Mouse (Mus musculus): ENCODE data around the gene Mettl3. TPM values are rescaled to one million over a fixed set of nuclear protein-coding genes. Genes with fewer than 3 reads are reported as not detected.
A peak's percentile ranks its signal among the peaks of the same experiment; 100 is the strongest.
"Not testable (repeated sequence)": the region's sequence is repeated elsewhere in the genome, so short reads cannot be mapped to it uniquely, and the experiment has no call there.

The Mettl3 gene
- polyA plus RNA-seq, 1 experiment, result not detected

DNA sequence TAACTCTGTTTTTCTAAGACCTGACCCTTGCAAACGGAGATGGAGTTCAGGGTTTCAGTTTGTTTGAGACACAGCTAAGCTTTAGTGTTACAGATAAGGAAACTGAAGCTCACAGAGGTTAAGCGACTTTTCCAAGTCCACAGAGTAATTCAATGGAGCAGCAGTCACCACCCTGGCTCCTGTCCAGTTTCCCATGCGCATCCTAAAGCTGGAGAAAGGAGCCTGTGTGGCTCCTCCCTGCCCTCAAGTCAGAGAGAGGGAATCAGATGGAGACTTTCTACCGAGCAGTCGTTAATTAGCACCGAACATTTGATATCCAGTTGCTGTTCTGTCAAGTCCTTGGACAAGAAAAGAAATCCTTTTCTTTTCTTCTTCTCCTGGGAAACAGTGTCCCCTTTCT lies 14.4 kb upstream of the Mettl3 start:
- WGBS, result 38% methylated on average over 6 of the region's 6 CpGs
- no peak overlapping the region for H3K4me3 ChIP-seq (ENCODE audit: insufficient read depth, low read depth, low read length)
- peaks cover 7% of the 10 kb centered on the region for H3K4me1 ChIP-seq (ENCODE audit: control insufficient read depth, insufficient read depth, low read length)
- no peak overlapping the region for H3K27ac ChIP-seq (ENCODE audit: insufficient read depth, low read depth, low read length)
- TF ChIP-seq POLR2A (IDR thresholded peaks at IDR 0.05; ENCODE audit: insufficient read depth, low read depth, low read length) (no peak), CTCF (IDR thresholded peaks at IDR 0.05; ENCODE audit: insufficient read depth, low read depth, low read length) (no peak)

DNA sequence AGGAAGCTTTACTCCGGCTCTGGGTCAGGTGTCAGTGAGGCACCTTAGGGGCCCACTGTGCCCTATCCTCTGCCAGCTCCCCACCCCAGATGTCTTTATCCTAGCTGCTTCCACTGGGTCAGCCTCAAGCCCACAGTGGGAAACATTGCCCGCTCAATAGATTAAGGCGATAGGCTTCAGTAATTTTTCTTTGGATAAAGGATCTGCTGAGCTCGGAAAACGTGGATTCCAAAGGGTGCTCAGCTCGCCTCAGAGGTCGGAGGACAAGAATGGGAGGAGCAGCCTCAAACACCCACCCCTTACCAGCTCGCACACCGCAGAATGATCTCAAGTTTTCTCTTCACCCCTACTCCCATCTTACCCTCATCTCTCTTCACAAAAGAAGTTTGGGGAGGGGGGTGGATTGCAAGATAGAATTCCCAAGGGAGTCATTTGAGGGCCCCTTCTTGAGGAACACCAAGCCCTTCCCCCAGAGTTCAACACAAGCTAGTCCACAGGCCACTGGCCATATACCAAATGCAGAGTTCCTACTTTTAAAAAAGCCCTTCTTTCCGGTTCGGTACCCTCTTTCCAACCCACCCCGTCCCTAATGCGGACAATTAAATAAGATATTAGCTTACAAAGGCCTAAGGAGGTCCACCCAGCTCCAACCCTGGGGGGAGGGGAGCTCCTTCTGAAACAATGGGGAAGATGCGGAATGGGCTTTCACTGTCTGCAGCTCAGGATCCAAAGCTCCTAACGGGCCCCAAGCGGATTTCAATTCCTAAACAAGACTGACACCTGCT lies 11.7 kb upstream of the Mettl3 start:
- H3K4me1 ChIP-seq (ENCODE audit: control insufficient read depth, insufficient read depth, low read length), result peaks cover 30% of the 10 kb centered on the region
- no peak for TF ChIP-seq POLR2A (IDR thresholded peaks at IDR 0.05; ENCODE audit: insufficient read depth, low read depth, low read length)
- no peak for TF ChIP-seq CTCF (IDR thresholded peaks at IDR 0.05; ENCODE audit: insufficient read depth, low read depth, low read length)
- peak overlapping the region; percentile 99 for H3K4me3 ChIP-seq (ENCODE audit: insufficient read depth, low read depth, low read length)
- 7% methylated on average over 16 of the region's 16 CpGs for WGBS
- H3K27ac ChIP-seq (ENCODE audit: insufficient read depth, low read depth, low read length), result peak overlapping the region; percentile 96

DNA sequence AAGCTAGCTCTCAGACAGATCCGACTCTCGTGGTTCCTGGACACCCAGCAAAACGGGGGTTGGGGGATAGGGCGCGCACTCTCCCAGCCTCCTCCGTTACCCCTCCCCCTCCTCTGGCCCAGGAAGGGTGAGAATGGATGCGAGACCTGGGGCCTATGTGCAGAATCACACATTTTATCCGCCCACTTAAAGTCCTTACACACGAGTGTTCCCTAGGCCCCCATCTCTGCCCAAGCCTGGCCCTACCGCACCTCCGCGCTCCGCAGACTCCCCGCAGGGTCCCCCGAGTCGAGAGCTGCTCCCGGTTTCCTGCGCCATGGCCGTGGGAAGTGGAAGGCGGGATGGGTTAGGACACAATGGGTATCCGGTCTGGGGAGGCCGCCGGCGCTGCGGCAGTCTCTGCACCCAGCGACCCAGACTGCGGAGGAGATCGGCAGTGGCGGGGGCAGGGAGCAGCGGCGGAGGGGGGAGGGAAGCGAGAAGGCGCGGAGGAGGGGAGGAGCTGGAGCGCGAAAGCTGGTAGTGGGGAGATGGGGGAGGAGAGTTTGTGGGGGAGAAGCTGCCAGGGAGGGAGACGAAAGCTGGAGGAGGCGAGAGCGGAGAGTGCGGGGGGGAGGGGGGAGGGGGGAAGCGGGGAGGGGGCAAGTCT lies 11.0 kb upstream of the Mettl3 start:
- peaks cover 30% of the 10 kb centered on the region for H3K4me1 ChIP-seq (ENCODE audit: control insufficient read depth, insufficient read depth, low read length)
- 2% methylated on average over 29 of the region's 41 CpGs for WGBS
- TF ChIP-seq CTCF (IDR thresholded peaks at IDR 0.05; ENCODE audit: insufficient read depth, low read depth, low read length) (no peak), POLR2A (IDR thresholded peaks at IDR 0.05; ENCODE audit: insufficient read depth, low read depth, low read length) (peak; percentile 70; the same call in 1 of the 2 replicates)

GRCm38 (mm10) chr14:52315283-52315780 lies 10.4 kb upstream of the Mettl3 start:
- no peak for TF ChIP-seq CTCF (IDR thresholded peaks at IDR 0.05; ENCODE audit: insufficient read depth, low read depth, low read length)
- TF ChIP-seq POLR2A (IDR thresholded peaks at IDR 0.05; ENCODE audit: insufficient read depth, low read depth, low read length), result no peak
- peak overlapping the region; percentile 99 for H3K4me3 ChIP-seq (ENCODE audit: insufficient read depth, low read depth, low read length)
- peak overlapping the region; percentile 99 for H3K27ac ChIP-seq (ENCODE audit: insufficient read depth, low read depth, low read length)
- WGBS, result 9% methylated on average over 17 of the region's 17 CpGs
- H3K4me1 ChIP-seq (ENCODE audit: control insufficient read depth, insufficient read depth, low read length), result peaks cover 30% of the 10 kb centered on the region

More for the DNA sequence above, 11.0 kb upstream of the Mettl3 start:
- Histone ChIP-seq H3K27ac (ENCODE audit: insufficient read depth, low read depth, low read length) (peak overlapping the region; percentile 99), H3K4me3 (ENCODE audit: insufficient read depth, low read depth, low read length) (peak overlapping the region; percentile 99)

GRCm38 (mm10) chr14:52314808-52315150 lies 9.9 kb upstream of the Mettl3 start:
- Histone ChIP-seq H3K4me1 (ENCODE audit: control insufficient read depth, insufficient read depth, low read length) (peaks cover 30% of the 10 kb centered on the region), H3K27ac (ENCODE audit: insufficient read depth, low read depth, low read length) (no peak overlapping the region), H3K4me3 (ENCODE audit: insufficient read depth, low read depth, low read length) (peak overlapping the region; percentile 99)
- WGBS, result 40% methylated on average over 8 of the region's 8 CpGs
- TF ChIP-seq POLR2A (IDR thresholded peaks at IDR 0.05; ENCODE audit: insufficient read depth, low read depth, low read length), result no peak
- TF ChIP-seq CTCF (IDR thresholded peaks at IDR 0.05; ENCODE audit: insufficient read depth, low read depth, low read length), result no peak

DNA sequence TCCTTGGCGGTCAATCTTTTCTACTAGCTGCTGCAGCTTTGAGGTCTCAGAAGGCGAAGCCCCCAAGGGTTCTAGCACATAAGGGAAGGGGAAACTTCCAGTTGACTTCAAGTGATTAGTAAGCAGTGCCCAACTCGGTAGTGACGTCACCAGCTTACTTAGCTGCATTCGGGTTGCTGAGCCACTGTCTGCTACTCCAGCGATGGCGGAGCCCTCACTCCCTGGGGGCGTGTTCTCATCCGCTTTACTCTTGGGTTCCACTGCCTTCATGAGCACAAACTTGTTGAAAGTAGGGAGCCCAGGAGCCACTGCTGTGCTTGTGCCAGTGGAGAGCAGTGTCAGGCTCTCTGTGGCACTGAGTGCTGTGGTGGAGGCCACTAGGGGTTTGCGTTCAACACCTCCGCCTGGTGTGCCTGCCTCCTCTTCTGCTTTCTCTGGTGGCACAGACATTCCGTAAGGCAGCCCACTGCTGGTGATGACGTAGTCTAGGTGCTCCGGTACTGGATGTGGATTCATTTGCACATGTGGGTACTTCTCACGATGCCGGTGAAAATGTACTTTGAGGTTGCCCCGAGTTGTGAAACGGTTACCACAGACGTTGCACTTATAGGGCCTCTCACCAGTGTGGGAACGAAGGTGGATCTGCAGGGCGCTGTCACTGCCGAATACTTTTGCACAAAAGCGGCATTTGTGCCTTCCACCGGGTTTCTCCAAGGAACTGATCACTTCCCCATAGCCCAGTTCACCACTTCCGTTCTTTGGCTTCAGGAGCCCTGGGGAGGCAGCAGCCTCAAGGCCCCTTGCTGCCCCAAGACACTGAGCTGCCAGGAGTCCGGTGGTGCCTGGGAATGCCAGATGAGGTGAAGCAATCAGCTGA lies 9.2 kb upstream of the Mettl3 start:
- Histone ChIP-seq H3K4me1 (ENCODE audit: control insufficient read depth, insufficient read depth, low read length) (peaks cover 30% of the 10 kb centered on the region), H3K4me3 (ENCODE audit: insufficient read depth, low read depth, low read length) (peak overlapping the region; percentile 99; the same call in 1 of the 2 replicates), H3K27ac (ENCODE audit: insufficient read depth, low read depth, low read length) (no peak overlapping the region)
- TF ChIP-seq POLR2A (IDR thresholded peaks at IDR 0.05; ENCODE audit: insufficient read depth, low read depth, low read length) (no peak), CTCF (IDR thresholded peaks at IDR 0.05; ENCODE audit: insufficient read depth, low read depth, low read length) (no peak)
- WGBS, result 72% methylated on average over 26 of the region's 26 CpGs

- 64% methylated on average over 2 of the region's 2 CpGs for WGBS
- Histone ChIP-seq H3K4me1 (ENCODE audit: control insufficient read depth, insufficient read depth, low read length) (peaks cover 30% of the 10 kb centered on the region), H3K27ac (ENCODE audit: insufficient read depth, low read depth, low read length) (no peak overlapping the region), H3K4me3 (ENCODE audit: insufficient read depth, low read depth, low read length) (no peak overlapping the region)
- no peak for TF ChIP-seq POLR2A (IDR thresholded peaks at IDR 0.05; ENCODE audit: insufficient read depth, low read depth, low read length)
- TF ChIP-seq CTCF (IDR thresholded peaks at IDR 0.05; ENCODE audit: insufficient read depth, low read depth, low read length), result no peak
Observed at GRCm38 (mm10) chr14:52310906-52311305, 6.0 kb upstream of the Mettl3 start.

DNA sequence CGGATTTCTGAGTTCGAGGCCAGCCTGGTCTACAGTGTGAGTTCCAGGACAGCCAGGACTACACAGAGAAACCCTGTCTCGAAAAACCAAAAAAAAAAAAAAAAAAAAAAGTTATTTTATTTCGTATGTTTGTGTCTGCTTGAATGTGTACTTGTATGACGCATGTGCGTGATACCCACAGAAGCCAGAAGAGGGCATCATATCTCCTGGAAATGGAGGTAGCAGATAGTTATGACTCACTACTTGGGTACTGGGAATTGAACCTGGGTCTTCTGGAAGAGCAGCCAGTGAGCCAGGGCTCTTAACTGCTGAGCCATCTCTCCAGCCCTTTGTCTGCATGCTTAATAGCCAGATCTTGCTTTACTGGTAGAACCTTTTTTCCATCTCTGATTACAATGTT lies 5.4 kb upstream of the Mettl3 start:
- not testable (repeated sequence) for H3K4me3 ChIP-seq (ENCODE audit: insufficient read depth, low read depth, low read length); H3K27ac ChIP-seq (ENCODE audit: insufficient read depth, low read depth, low read length)
- peaks cover 30% of the 10 kb centered on the region for H3K4me1 ChIP-seq (ENCODE audit: control insufficient read depth, insufficient read depth, low read length)
- 96% methylated on average over 5 of the region's 6 CpGs for whole genome bisulfite sequencing
